Mouse (Mus musculus): ENCODE measurements around the gene Tssk3. TPM values are rescaled to one million over a fixed set of nuclear protein-coding genes. Genes with fewer than 3 reads are reported as not detected.

Gene Tssk3
- polyA plus RNA-seq, 1 experiment = not detected

DNA sequence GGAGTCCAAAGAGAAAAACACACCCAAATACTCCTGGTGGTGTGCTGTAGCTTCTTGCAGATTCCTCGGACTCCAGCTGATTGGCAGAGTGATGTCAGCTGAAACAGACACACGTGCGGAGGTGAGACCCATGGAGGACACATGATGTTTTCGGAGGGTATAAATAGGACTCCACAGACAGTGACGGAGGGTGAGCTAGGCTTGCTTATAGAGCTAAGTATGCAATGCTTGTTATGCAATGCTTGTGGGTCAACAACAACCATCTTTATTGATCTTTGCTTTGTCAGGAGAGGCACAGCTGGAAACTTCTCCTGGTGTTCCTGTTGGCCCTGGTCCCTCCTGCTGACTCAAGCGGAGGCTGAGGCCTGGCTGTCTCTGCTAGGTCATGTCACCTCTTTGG lies 42.1 kb downstream of the Tssk3 start:
- no peak for DNase-seq (ENCODE audit: low spot score)

DNA sequence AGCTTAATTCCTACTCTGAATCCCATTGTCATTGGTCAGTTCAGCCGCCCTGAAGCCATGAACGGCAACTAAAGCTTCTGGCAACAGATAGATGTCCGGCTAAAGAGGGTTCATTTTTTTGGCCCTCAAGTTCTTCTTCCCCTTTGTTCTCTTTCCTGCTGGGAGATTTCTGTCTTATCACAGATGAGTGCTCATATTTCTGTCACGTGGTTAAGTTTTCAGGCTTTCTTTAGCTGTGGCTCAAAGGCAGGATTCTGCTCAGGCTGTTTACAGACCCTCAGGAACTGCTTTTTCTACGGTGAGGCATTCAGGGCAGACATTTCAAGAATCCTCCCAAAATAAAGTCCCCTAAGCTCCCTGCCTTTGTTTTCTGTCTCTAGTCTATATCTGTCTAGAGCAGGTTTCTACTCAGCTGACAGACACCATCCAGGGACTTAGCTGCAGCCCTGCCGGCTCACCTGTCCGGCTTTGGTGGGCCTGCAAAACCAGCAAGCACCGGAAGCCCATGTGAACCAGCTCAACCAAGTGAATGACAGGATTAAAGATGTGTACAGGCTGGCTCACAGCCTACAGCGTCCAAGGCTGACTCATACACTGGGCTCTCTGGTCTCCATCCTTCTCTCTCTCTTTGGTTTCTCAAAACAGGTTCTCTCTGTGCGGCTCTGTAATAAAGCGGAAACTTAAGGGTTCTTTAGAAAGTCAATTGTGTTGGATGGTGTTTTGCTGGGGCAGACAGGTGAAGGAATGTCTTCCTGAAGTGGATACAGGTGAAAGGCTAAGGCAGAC lies 42.9 kb downstream of the Tssk3 start:
- no peak for DNase-seq (ENCODE audit: low spot score)

DNA sequence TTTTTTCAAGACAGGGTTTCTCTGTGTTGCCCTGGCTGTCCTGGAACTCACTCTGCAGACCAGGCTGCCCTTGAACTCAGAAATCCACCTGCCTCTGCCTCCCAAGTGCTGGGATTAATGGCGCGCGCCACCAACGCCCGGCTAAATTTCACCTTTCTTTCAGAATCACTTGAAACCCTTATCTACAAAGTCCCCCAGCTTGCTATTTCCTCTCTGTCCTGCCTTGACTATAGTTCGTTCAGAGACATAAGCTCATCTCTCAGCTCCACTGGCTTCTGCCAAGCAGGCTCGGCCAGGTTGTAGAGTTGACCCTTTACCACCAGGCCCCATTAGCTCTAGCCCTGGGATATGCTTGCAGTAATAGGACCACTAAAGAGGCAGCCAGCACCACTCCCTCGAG lies 43.5 kb downstream of the Tssk3 start:
- no peak for DNase-seq (ENCODE audit: low spot score)

DNA sequence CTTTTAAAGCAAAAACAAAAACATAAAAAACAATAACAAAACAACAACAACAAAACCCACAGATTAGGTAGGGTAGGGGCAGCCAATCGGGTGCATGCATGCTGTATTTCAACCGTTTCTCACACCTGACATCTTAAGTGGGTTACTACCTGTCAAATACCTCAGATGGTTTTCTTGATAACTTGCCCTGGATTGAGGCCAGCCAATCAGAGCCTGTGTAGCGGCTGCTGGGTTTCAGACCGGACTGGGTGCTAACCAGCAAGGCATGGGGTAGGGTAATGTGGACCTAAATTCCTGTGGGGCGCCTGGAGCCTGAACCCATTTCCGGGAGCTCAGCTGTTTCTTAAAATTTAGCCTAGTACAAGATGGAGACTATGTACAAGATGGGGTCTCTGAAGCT lies 49.7 kb downstream of the Tssk3 start:
- DNase-seq (ENCODE audit: low spot score) = no peak

DNA sequence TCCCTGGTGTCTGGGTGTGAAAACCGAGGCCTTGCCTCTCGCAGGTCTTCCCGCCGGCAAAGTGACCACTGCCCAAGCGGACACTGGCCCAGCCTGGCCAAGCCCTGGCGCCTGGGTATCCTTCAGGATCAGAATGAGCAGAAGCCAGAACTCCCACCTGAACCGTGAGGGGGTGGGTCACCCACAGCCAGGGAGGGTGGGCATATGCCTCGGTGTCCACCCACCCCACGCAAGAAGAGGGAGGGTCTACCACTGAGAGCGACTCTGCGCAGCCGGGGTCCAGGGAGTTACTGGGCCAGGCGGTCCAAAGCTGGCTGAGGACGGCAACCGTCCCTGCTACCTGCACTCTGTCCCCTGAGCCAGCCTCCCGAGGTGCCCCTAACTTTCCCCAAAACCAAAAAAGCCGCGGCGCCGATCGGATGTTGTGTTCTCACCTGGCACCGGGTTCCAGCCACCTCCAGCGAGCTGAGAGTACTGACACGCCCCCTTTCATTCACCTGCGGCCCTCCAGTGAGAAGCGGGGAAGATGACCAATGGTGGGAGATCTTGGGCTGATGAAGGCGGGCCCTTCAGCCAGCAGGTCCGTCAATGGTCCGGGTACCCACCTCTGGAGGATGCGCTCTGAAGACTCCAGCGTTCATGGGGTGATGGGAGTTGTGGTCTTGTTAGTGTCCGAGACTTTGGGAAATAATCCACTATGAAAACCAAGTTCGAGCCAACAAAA lies 50.3 kb downstream of the Tssk3 start, which contains the start of gene Zbtb8b:
TSS of gene Zbtb8b (minus strand) at position 514 of the 724 bp plus-strand sequence.
- DNase-seq (ENCODE audit: low spot score) = peak; percentile 36

Other genes with a start within 250 kb of the Tssk3 start
- gene C77080, start 229.6 kb downstream of the Tssk3 start, polyA plus RNA-seq (2012; rRNA removed) = 29.7 and 32.1 TPM in 2 replicates
- gene Sync, start 203.4 kb downstream of the Tssk3 start, polyA plus RNA-seq (2012; rRNA removed) = 3.1 and 4.0 TPM in 2 replicates
- gene Rbbp4, start 155.7 kb downstream of the Tssk3 start, polyA plus RNA-seq (2012; rRNA removed) = 65.1 and 72.2 TPM in 2 replicates
- 45.4 and 52.6 TPM in 2 replicates for gene Zbtb8os, start 155.3 kb downstream of the Tssk3 start, polyA plus RNA-seq (2012; rRNA removed)
- gene Zbtb8a, start 112.9 kb downstream of the Tssk3 start, polyA plus RNA-seq (2012; rRNA removed) = 18.7 and 21.0 TPM in 2 replicates
- 1.8 and 3.0 TPM in 2 replicates for gene Zbtb8b, start 50.2 kb downstream of the Tssk3 start, polyA plus RNA-seq (2012; rRNA removed)
- 15.0 and 27.5 TPM in 2 replicates for gene Bsdc1, start 29.4 kb downstream of the Tssk3 start, polyA plus RNA-seq (2012; rRNA removed)
- gene Fam229a, start 168 bp upstream of the Tssk3 start, polyA plus RNA-seq (2012; rRNA removed) = 0.73 and 0.94 TPM in 2 replicates
- gene Marcksl1, start 22.6 kb upstream of the Tssk3 start, polyA plus RNA-seq (2012; rRNA removed) = 151 and 161 TPM in 2 replicates
- 101 and 112 TPM in 2 replicates for gene Hdac1, start 51.7 kb upstream of the Tssk3 start, polyA plus RNA-seq (2012; rRNA removed)
- gene Lck, start 82.6 kb upstream of the Tssk3 start, polyA plus RNA-seq (2012; rRNA removed) = 2.9 and 3.7 TPM in 2 replicates
- 4.0 and 4.7 TPM in 2 replicates for gene Fam167b, start 87.5 kb upstream of the Tssk3 start, polyA plus RNA-seq (2012; rRNA removed)
- 246 and 264 TPM in 2 replicates for gene Eif3i, start 109.6 kb upstream of the Tssk3 start, polyA plus RNA-seq (2012; rRNA removed)
- 159 and 183 TPM in 2 replicates for gene Tmem234, start 109.6 kb upstream of the Tssk3 start, polyA plus RNA-seq (2012; rRNA removed)
- 5.6 and 7.6 TPM in 2 replicates for gene Dcdc2b, start 123.2 kb upstream of the Tssk3 start, polyA plus RNA-seq (2012; rRNA removed)
- gene Iqcc, start 128.1 kb upstream of the Tssk3 start, polyA plus RNA-seq (2012; rRNA removed) = 29.4 and 32.6 TPM in 2 replicates
- gene Ccdc28b, start 132.9 kb upstream of the Tssk3 start, polyA plus RNA-seq (2012; rRNA removed) = 48.4 and 49.4 TPM in 2 replicates
- gene Txlna, start 150.0 kb upstream of the Tssk3 start, polyA plus RNA-seq (2012; rRNA removed) = 29.9 and 30.0 TPM in 2 replicates
- 35.8 and 37.8 TPM in 2 replicates for gene Kpna6, start 181.7 kb upstream of the Tssk3 start, polyA plus RNA-seq (2012; rRNA removed)
- 16.6 and 19.9 TPM in 2 replicates for gene Tmem39b, start 205.8 kb upstream of the Tssk3 start, polyA plus RNA-seq (2012; rRNA removed)

All from urinary bladder, adult 2 months (tissue).